Mouse (Mus musculus) hindbrain, postnatal 0 days (tissue): ENCODE results near the gene Zfp568. TPM values are rescaled to one million over a fixed set of nuclear protein-coding genes. Genes with fewer than 3 reads are reported as not detected.

ENCODE experiments used
- ATAC-seq: fragments of 200-750 bp; cut with Nextera tagmentation; 2 replicates; pipeline ENCODE4 v1.8.0; 2017; ENCODE audit warnings: mild to moderate bottlenecking, moderate TSS enrichment, moderate library complexity
- DNase-seq: peaks from one replicate; pipeline ENCODE4 v3.0.0-alpha.2; 2015; ENCODE audit warnings: low spot score
- H3K27ac ChIP-seq: fragments of 300-500 bp; sonication (generic); 2 replicates; pipeline ENCODE4 v1.5.1; 2014; ENCODE audit warnings: mild to moderate bottlenecking
- H3K27me3 ChIP-seq: fragments of 300-500 bp; sonication (generic); 2 replicates; pipeline ENCODE4 v1.6.1; 2014; ENCODE audit warnings: low read length, mixed read lengths; ENCODE audit not compliant: insufficient read depth
- H3K36me3 ChIP-seq: fragments of 300-500 bp; sonication (generic); 2 replicates; pipeline ENCODE4 v1.6.1; 2014; ENCODE audit warnings: low read length, mixed read lengths; ENCODE audit not compliant: insufficient read depth
- H3K4me1 ChIP-seq: fragments of 300-500 bp; sonication (generic); 2 replicates; pipeline ENCODE4 v1.6.1; 2014; ENCODE audit warnings: antibody characterized with exemption, low read length, mixed read lengths; ENCODE audit not compliant: insufficient read depth
- H3K4me2 ChIP-seq: fragments of 300-500 bp; sonication (generic); 2 replicates; pipeline ENCODE4 v1.6.1; 2014; ENCODE audit warnings: low read depth, mild to moderate bottlenecking, low read length, moderate library complexity, mixed read lengths
- H3K4me3 ChIP-seq: fragments of 300-500 bp; sonication (generic); 2 replicates; pipeline ENCODE4 v1.5.1; 2014; ENCODE audit warnings: low read length
- H3K9ac ChIP-seq: fragments of 300-500 bp; sonication (generic); replicated peaks from 2 replicates; pipeline ENCODE4 v1.6.1; 2014; ENCODE audit warnings: mild to moderate bottlenecking, low read length, moderate library complexity, mixed read lengths
- H3K9me3 ChIP-seq: fragments of 300-500 bp; sonication (generic); 2 replicates; pipeline ENCODE4 v1.6.1; 2016; ENCODE audit warnings: low read length, mixed read lengths
- CTCF ChIP-seq: IDR thresholded peaks from 2 replicates; pipeline ENCODE4 v1.5.1; 2016; ENCODE audit warnings: antibody characterized with exemption, control low read depth, low read depth
- WGBS: fragments of 180-500 bp; shearing (Covaris S2); extraction: QIAGEN DNeasy Blood & Tissue Kit; methylation state at CpG from one replicate; pipeline ENCODE4 v1.1.7; 2014; 5-methylcytosine and 5-hydroxymethylcytosine counted together
- polyA plus RNA-seq: library from polyadenylated mRNA; unstranded; fragments of >200 nt; fragmentation: Nextera tagmentation; extraction: Ambion mirVana; gene quantifications from 2 replicates; pipeline ENCODE4 v1.2.1, GENCODE M21; 2015
- total RNA-seq: library from RNA; depleted of rRNA; stranded (reverse); fragments of >200 nt; gene quantifications from 2 replicates; pipeline ENCODE4 v1.2.3, GENCODE M21; 2014; rRNA removed

The Zfp568 gene
- total and polyA plus RNA-seq, 2 experiments from 2014 or later, result 3.5 to 6.7 TPM

DNA sequence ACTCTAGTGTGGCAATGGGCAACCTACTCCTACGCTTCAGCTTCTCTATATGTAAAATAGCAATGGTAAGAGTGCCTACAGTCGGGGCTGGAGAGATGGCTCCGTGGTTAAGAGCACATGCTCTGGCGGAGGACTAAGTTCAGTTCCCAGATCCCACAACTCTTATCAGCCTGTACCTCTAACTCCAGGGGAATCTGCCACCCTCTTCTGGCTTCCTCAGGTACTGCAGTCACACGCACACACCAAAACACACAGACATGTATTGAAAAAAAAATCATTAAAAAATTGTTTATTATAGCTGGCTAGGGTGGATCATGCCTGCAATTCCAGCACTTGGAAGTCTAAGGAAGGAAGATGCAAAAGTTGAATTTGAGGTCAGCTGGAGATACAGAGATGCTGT lies 78.7 kb downstream of the Zfp568 start:
- H3K27ac ChIP-seq, result no peak overlapping the region
- DNase-seq (peak; percentile 18), ATAC-seq (no peak)
- peak; percentile 60 for TF ChIP-seq CTCF
- WGBS, result 88% methylated on average over 5 of the region's 5 CpGs
- H3K4me1 ChIP-seq, result no peaks in the 10 kb centered on the region
- H3K36me3 ChIP-seq, result peaks cover 21% of the 10 kb centered on the region; the same call in 1 of the 2 replicates
- H3K27me3 ChIP-seq, result no peaks in the 10 kb centered on the region
- H3K4me3 ChIP-seq, result no peak overlapping the region
- H3K4me2 ChIP-seq, result no peak overlapping the region
- no peaks in the 10 kb centered on the region for H3K9me3 ChIP-seq
- no peak overlapping the region for H3K9ac ChIP-seq

- no peak for DNase-seq
- H3K4me2 ChIP-seq, result no peak overlapping the region
- H3K36me3 ChIP-seq, result peaks cover 19% of the 10 kb centered on the region; the same call in 1 of the 2 replicates
- H3K9ac ChIP-seq, result no peak overlapping the region
- H3K27me3 ChIP-seq, result no peaks in the 10 kb centered on the region
- no peaks in the 10 kb centered on the region for H3K9me3 ChIP-seq
- WGBS, result 82% methylated on average over 5 of the region's 5 CpGs
- ATAC-seq, result 0 out of 2 replicates have a peak, but pooled peaks have one; percentile 21
- H3K4me3 ChIP-seq, result no peak overlapping the region
- no peaks in the 10 kb centered on the region for H3K4me1 ChIP-seq
- peak; percentile 51 for TF ChIP-seq CTCF
- H3K27ac ChIP-seq, result no peak overlapping the region
Measured at GRCm38 (mm10) chr7:30064622-30065021, 80.9 kb downstream of the Zfp568 start.

DNA sequence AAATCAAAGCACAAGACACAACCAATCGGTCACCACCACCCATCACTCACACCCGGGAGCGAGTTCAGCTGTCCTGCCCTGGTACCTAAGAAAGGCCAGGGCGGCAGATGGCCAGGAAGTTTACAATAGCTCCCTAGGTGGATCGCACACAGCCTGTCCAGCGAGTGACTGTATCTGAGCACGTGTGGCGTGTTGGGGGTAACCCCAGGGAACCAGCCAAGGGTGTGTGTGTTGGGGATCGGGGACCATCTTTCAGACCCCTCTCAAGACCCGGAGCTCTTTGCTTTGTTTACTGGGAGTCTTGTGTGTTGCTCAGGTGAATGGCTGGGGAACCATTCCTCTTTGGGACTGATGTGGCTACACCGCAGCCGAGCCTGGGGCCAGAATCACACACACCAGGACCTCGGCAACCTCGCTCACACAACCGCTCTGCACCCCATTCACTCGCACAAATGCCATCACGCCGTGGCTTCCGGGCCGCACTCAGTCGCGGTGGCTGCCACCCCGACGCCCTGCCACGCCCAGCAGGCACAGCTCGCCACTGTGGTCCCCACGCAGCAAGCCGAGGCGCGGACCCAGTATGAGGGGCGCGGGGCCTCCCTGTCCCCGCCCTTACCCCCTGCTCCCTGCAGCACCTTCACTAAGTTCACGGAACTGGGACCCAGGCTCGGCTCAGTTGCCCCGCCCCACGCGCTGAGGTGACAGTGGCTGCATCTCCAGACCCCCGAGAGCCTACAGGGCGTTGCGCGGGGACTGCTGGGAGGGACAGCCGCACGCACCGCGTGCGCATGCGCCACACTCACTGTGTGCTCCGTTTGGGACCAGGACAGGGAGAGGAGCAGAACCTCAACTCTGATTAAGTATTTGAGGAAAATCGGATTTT lies 88.6 kb downstream of the Zfp568 start, which contains the start of gene Zfp82:
Zfp82 (minus strand) TSS at position 755 of the 883 bp plus-strand sequence.
- Histone ChIP-seq H3K4me2 (peak within 1 kb of the TSS; percentile 98), H3K9ac (peak within 1 kb of the TSS; percentile 64), H3K4me3 (peak within 1 kb of the TSS; percentile 86), H3K4me1 (peaks cover 3% of the 10 kb centered on the region; the same call in 1 of the 2 replicates), H3K27ac (peak within 1 kb of the TSS; percentile 79; the same call in 1 of the 2 replicates), H3K27me3 (no peaks in the 10 kb centered on the region), H3K9me3 (no peaks in the 10 kb centered on the region), H3K36me3 (0 out of 2 replicates have a peak, but pooled peaks cover 3% of the 10 kb centered on the region)
- no peak for TF ChIP-seq CTCF
- WGBS, result under 1% methylated on average over 48 of the region's 50 CpGs
- ATAC-seq (peak; percentile 91), DNase-seq (peak; percentile 93)

Other genes starting within 250 kb of the Zfp568 start
- gene Zfp84, start 215.4 kb upstream of the Zfp568 start, total RNA-seq, result 10.7 and 11.4 TPM in 2 replicates
- gene Zfp84, start 215.4 kb upstream of the Zfp568 start, polyA plus RNA-seq, result 5.8 and 6.5 TPM in 2 replicates
- gene Zfp30, start 200.0 kb upstream of the Zfp568 start, total RNA-seq, result 10.1 and 11.3 TPM in 2 replicates
- 10.8 and 10.9 TPM in 2 replicates for gene Zfp30, start 200.0 kb upstream of the Zfp568 start, polyA plus RNA-seq
- 6.2 and 6.4 TPM in 2 replicates for gene Zfp790, start 167.8 kb upstream of the Zfp568 start, total RNA-seq
- gene Zfp790, start 167.8 kb upstream of the Zfp568 start, polyA plus RNA-seq, result 8.8 and 10.2 TPM in 2 replicates
- 5.3 and 7.4 TPM in 2 replicates for gene Zfp940, start 130.3 kb upstream of the Zfp568 start, total RNA-seq
- 8.6 and 10.3 TPM in 2 replicates for gene Zfp940, start 130.3 kb upstream of the Zfp568 start, polyA plus RNA-seq
- 14.7 and 17.8 TPM in 2 replicates for gene Zfp420, start 124.0 kb upstream of the Zfp568 start, total RNA-seq
- 12.1 and 14.0 TPM in 2 replicates for gene Zfp420, start 124.0 kb upstream of the Zfp568 start, polyA plus RNA-seq
- 16.1 and 16.8 TPM in 2 replicates for gene Zfp27, start 77.4 kb upstream of the Zfp568 start, total RNA-seq
- 6.9 and 7.8 TPM in 2 replicates for gene Zfp27, start 77.4 kb upstream of the Zfp568 start, polyA plus RNA-seq
- gene Zfp383, start 75.7 kb upstream of the Zfp568 start, total RNA-seq, result 5.8 and 6.6 TPM in 2 replicates
- gene Zfp383, start 75.7 kb upstream of the Zfp568 start, polyA plus RNA-seq, result 4.1 and 4.8 TPM in 2 replicates
- gene Zfp74, start 29.9 kb upstream of the Zfp568 start, total RNA-seq, result 7.9 and 10.1 TPM in 2 replicates
- gene Zfp74, start 29.9 kb upstream of the Zfp568 start, polyA plus RNA-seq, result 13.1 and 14.6 TPM in 2 replicates
- gene Zfp14, start 67.4 kb downstream of the Zfp568 start, total RNA-seq, result 8.4 and 10.1 TPM in 2 replicates
- 5.9 and 6.7 TPM in 2 replicates for gene Zfp14, start 67.4 kb downstream of the Zfp568 start, polyA plus RNA-seq
- 2.8 and 5.4 TPM in 2 replicates for gene Zfp82, start 88.9 kb downstream of the Zfp568 start, total RNA-seq
- gene Zfp82, start 88.9 kb downstream of the Zfp568 start, polyA plus RNA-seq, result 4.0 and 4.2 TPM in 2 replicates
- not detected in 2 replicates for gene Gm26920, start 106.5 kb downstream of the Zfp568 start, total RNA-seq
- 1.6 and 2.5 TPM in 2 replicates for gene Gm26920, start 106.5 kb downstream of the Zfp568 start, polyA plus RNA-seq
- 2.3 and 2.8 TPM in 2 replicates for gene Zfp566, start 106.6 kb downstream of the Zfp568 start, total RNA-seq
- 13.7 and 15.5 TPM in 2 replicates for gene Zfp566, start 106.6 kb downstream of the Zfp568 start, polyA plus RNA-seq
- 26.8 and 27.4 TPM in 2 replicates for gene Zfp260, start 110.8 kb downstream of the Zfp568 start, total RNA-seq
- 47.7 and 49.4 TPM in 2 replicates for gene Zfp260, start 110.8 kb downstream of the Zfp568 start, polyA plus RNA-seq
- 7.5 and 12.7 TPM in 2 replicates for gene Zfp382, start 138.0 kb downstream of the Zfp568 start, total RNA-seq
- gene Zfp382, start 138.0 kb downstream of the Zfp568 start, polyA plus RNA-seq, result 11.9 and 13.2 TPM in 2 replicates
- 40.6 and 46.4 TPM in 2 replicates for gene Zfp146, start 185.8 kb downstream of the Zfp568 start, total RNA-seq
- gene Zfp146, start 185.8 kb downstream of the Zfp568 start, polyA plus RNA-seq, result 10.0 and 10.2 TPM in 2 replicates
- not detected in 2 replicates for gene Cox7a1, start 200.2 kb downstream of the Zfp568 start, total RNA-seq
- gene Cox7a1, start 200.2 kb downstream of the Zfp568 start, polyA plus RNA-seq, result 8.1 and 9.7 TPM in 2 replicates
- 289 and 322 TPM in 2 replicates for gene Capns1, start 214.9 kb downstream of the Zfp568 start, total RNA-seq
- 83.8 and 84.6 TPM in 2 replicates for gene Capns1, start 214.9 kb downstream of the Zfp568 start, polyA plus RNA-seq
- gene Polr2i, start 248.0 kb downstream of the Zfp568 start, total RNA-seq, result 65.9 and 98.4 TPM in 2 replicates
- gene Polr2i, start 248.0 kb downstream of the Zfp568 start, polyA plus RNA-seq, result 177 and 189 TPM in 2 replicates
- 123 and 129 TPM in 2 replicates for gene Tbcb, start 248.3 kb downstream of the Zfp568 start, total RNA-seq
- 466 and 473 TPM in 2 replicates for gene Tbcb, start 248.3 kb downstream of the Zfp568 start, polyA plus RNA-seq